Mouse (Mus musculus) stomach, embryonic 14.5 days (tissue): Measurements from ENCODE around the gene Efcab3. TPM values are rescaled to one million over a fixed set of nuclear protein-coding genes. Genes with fewer than 3 reads are reported as not detected.

ENCODE experiments used
- ATAC-seq: fragments of 200-750 bp; cut with Nextera tagmentation; 2 replicates; pipeline ENCODE4 v1.8.0; 2017; ENCODE audit warnings: low read depth, moderate TSS enrichment; ENCODE audit not compliant: insufficient number of reproducible peaks, insufficient read depth, low FRiP score
- H3K27ac ChIP-seq: fragments of 300-500 bp; sonication (generic); 2 replicates; pipeline ENCODE4 v1.5.1; 2014; ENCODE audit warnings: mild to moderate bottlenecking, low read length, moderate library complexity, mixed read lengths
- H3K27me3 ChIP-seq: fragments of 300-500 bp; sonication (generic); 2 replicates; pipeline ENCODE4 v1.6.1; 2014; ENCODE audit warnings: low read length, control low read depth, mixed read lengths; ENCODE audit not compliant: control insufficient read depth, insufficient read depth
- H3K36me3 ChIP-seq: fragments of 300-500 bp; sonication (generic); 2 replicates; pipeline ENCODE4 v1.6.1; 2014; ENCODE audit warnings: mild to moderate bottlenecking, control low read depth, low read length, moderate library complexity, mixed read lengths; ENCODE audit not compliant: control insufficient read depth, insufficient read depth
- H3K4me1 ChIP-seq: fragments of 300-500 bp; sonication (generic); 2 replicates; pipeline ENCODE4 v1.6.1; 2014; ENCODE audit warnings: low read length, control low read depth, mixed read lengths; ENCODE audit not compliant: control insufficient read depth, insufficient read depth
- H3K4me2 ChIP-seq: fragments of 300-500 bp; sonication (generic); replicated peaks from 2 replicates; pipeline ENCODE4 v1.6.1; 2014; ENCODE audit warnings: low read depth, low read length, control low read depth
- H3K4me3 ChIP-seq: fragments of 300-500 bp; sonication (generic); 2 replicates; pipeline ENCODE4 v1.5.1; 2014; ENCODE audit warnings: low read depth, low read length, control low read depth
- H3K9ac ChIP-seq: fragments of 300-500 bp; sonication (generic); replicated peaks from 2 replicates; pipeline ENCODE4 v1.6.1; 2014; ENCODE audit warnings: low read depth, mild to moderate bottlenecking, control low read depth, low read length, moderate library complexity, mixed read lengths
- H3K9me3 ChIP-seq: fragments of 300-500 bp; sonication (generic); 2 replicates; pipeline ENCODE4 v1.6.1; 2016; ENCODE audit warnings: low read depth, low read length, control low read depth; ENCODE audit not compliant: control insufficient read depth
- WGBS: fragments of 180-500 bp; shearing (Covaris S2); extraction: QIAGEN DNeasy Blood & Tissue Kit; methylation state at CpG from one replicate; pipeline ENCODE4 v1.1.7; 2014; 5-methylcytosine and 5-hydroxymethylcytosine counted together
- polyA plus RNA-seq: library from polyadenylated mRNA; unstranded; fragments of >200 nt; fragmentation: Nextera tagmentation; extraction: Ambion mirVana; gene quantifications from 2 replicates; pipeline ENCODE4 v1.2.1, GENCODE M21; 2014

Gene Efcab3
- polyA plus RNA-seq, 1 experiment from 2014 or later: 0.65 TPM

DNA sequence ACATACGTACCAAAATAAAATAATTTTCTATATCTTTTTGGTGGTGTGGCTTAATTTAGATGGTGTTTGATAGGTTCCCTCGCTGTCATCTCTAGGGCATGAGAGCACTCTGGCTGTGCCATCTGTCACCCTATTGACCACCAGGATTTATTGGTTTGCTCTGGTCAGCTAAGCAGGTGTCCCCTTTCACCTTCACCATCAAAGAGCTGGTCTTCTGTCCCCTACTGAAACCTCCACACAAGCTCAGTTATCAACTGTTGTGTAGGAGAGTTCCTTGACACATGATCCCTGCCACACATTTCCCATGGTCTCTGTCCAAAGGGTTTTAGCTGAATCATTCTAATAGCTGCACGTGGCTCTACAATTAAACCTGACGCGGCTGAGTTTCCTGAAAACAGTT lies 77.7 kb downstream of the Efcab3 start:
- no peak overlapping the region for H3K4me3 ChIP-seq
- no peak overlapping the region for H3K4me2 ChIP-seq
- no peaks in the 10 kb centered on the region for H3K27me3 ChIP-seq
- no peaks in the 10 kb centered on the region for H3K9me3 ChIP-seq
- H3K36me3 ChIP-seq: peaks cover 33% of the 10 kb centered on the region
- WGBS: 96% methylated on average over 5 of the region's 5 CpGs
- H3K27ac ChIP-seq: no peak overlapping the region
- H3K4me1 ChIP-seq: no peaks in the 10 kb centered on the region
- ATAC-seq: no peak
- H3K9ac ChIP-seq: no peak overlapping the region

- Histone ChIP-seq H3K36me3 (peaks cover 17% of the 10 kb centered on the region), H3K9ac (no peak overlapping the region), H3K27me3 (no peaks in the 10 kb centered on the region), H3K4me3 (no peak overlapping the region), H3K27ac (no peak overlapping the region), H3K4me2 (no peak overlapping the region), H3K9me3 (no peaks in the 10 kb centered on the region), H3K4me1 (no peaks in the 10 kb centered on the region)
- no peak for ATAC-seq
Observed at GRCm38 (mm10) chr11:105143564-105143963, 80.2 kb downstream of the Efcab3 start.

GRCm38 (mm10) chr11:105144084-105144483 lies 80.7 kb downstream of the Efcab3 start:
- Histone ChIP-seq H3K9ac (no peak overlapping the region), H3K27ac (no peak overlapping the region), H3K4me1 (no peaks in the 10 kb centered on the region), H3K36me3 (peaks cover 15% of the 10 kb centered on the region), H3K4me3 (no peak overlapping the region), H3K27me3 (no peaks in the 10 kb centered on the region), H3K4me2 (no peak overlapping the region), H3K9me3 (no peaks in the 10 kb centered on the region)
- WGBS: 81% methylated on average over 3 of the region's 3 CpGs
- no peak for ATAC-seq

DNA sequence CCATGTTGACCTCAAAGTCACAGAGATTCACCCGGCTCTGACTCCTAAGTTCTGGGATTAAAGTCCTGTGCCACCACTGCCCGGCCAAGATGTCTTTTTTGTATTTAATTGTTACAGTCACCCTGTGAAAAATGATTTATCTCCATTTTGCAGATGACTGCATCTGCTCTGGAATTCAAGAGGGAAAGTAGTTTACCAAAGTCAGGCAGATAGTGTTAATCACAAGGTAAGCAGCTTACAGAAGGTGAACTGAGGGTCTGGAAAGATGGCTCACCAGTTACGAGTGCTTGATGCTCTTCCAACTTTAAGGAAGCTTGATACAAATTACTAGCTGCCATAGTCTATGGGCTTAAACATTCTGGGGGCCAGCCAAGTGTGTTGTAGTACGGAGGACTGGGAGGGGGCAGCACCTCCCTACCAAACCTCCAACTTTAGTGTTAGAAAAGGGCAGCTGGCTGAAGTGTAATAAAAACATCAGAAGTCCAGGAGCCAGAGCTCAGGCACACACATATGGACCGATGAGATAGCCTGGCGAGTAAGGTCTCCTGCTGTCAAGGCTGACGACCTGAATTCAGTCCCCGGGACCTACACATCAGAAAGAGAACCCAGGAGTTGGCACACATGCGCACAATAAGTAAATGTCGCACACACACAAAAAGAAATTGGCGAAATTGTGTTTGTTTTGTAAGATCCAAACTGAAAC lies 81.3 kb downstream of the Efcab3 start:
- Histone ChIP-seq H3K9me3 (no peaks in the 10 kb centered on the region), H3K4me1 (no peaks in the 10 kb centered on the region), H3K4me2 (no peak overlapping the region), H3K27me3 (no peaks in the 10 kb centered on the region), H3K36me3 (peaks cover 9% of the 10 kb centered on the region; the same call in 1 of the 2 replicates), H3K4me3 (no peak overlapping the region), H3K9ac (no peak overlapping the region), H3K27ac (no peak overlapping the region)
- no peak for ATAC-seq
- 76% methylated on average over 11 of the region's 11 CpGs for WGBS

DNA sequence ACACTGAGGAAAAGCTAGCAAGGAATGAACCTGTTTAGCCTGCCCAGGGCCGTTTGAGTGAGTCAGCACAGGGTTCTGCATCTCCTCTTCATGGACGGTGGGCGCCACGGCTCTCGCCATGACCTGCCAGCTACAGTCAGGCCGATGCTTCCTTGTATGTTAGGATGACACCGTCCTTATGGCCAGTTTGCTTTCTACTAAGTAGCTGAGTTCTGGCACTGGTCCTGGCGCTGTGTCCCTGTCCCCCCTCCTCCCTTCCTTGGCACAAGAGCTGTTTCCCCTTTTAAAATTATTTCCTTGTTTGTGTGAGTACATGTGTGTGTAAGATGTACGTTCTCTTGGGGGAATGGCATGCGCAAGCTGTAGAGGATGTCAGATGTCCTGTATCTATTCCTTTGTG lies 81.8 kb downstream of the Efcab3 start:
- Histone ChIP-seq H3K4me3 (no peak overlapping the region), H3K9me3 (no peaks in the 10 kb centered on the region), H3K27ac (no peak overlapping the region), H3K4me2 (no peak overlapping the region), H3K27me3 (no peaks in the 10 kb centered on the region), H3K4me1 (no peaks in the 10 kb centered on the region), H3K36me3 (peaks cover 7% of the 10 kb centered on the region; the same call in 1 of the 2 replicates), H3K9ac (no peak overlapping the region)
- 85% methylated on average over 10 of the region's 10 CpGs for WGBS
- ATAC-seq: no peak

DNA sequence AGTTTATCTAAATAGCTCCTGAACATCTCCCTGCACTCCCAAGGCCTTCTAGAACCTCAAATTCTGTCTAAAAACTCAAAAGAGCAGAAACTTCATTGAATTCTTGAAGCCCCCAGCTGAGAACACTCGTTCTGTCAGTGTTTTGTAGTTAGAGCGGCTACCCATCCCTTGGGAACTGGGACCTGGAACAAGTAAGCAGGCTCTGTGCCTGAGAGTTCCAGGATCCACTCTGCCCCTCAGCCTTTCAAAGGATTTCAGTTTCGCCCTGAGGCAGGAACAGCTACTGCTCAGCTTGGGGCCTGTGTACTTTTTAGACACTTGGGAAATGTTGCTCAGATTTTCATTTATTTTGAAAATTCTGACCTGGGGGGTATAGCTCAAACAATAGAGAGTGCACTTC lies 83.2 kb downstream of the Efcab3 start, which contains the start of gene Gm10842:
TSS of gene Gm10842 (plus strand) at position 301 of the 400 bp plus-strand sequence.
- ATAC-seq: no peak
- Histone ChIP-seq H3K36me3 (no peaks in the 10 kb centered on the region), H3K9ac (no peak within 1 kb of the TSS), H3K4me2 (no peak within 1 kb of the TSS), H3K9me3 (no peaks in the 10 kb centered on the region), H3K4me3 (no peak within 1 kb of the TSS), H3K27ac (no peak within 1 kb of the TSS), H3K27me3 (no peaks in the 10 kb centered on the region), H3K4me1 (0 out of 2 replicates have a peak, but pooled peaks cover 3% of the 10 kb centered on the region)
- 72% methylated on average over 3 of the region's 3 CpGs for WGBS

DNA sequence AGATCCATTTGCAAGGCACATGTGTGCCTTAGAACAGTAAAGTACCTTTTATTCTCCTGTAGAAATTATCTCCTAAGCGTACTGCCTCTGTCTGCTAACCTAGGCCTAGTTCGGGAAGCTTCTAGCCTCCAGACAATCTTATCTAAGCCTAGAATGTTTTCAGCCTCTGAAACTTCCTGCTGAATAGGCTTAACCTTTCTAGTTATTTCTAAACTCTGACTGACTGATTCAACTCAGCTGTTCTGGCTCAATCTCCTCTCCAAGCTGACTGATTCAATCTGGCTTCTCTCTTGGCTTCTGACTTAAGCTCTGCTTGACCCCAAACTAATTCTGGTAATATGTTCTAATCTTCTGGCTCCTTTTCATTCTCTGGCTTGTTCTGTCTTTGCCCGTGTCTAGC lies 86.0 kb downstream of the Efcab3 start:
- Histone ChIP-seq H3K27me3 (no peaks in the 10 kb centered on the region), H3K4me1 (peaks cover 7% of the 10 kb centered on the region; the same call in 1 of the 2 replicates), H3K4me3 (no peak overlapping the region), H3K27ac (no peak overlapping the region), H3K9me3 (no peaks in the 10 kb centered on the region), H3K4me2 (no peak overlapping the region), H3K9ac (no peak overlapping the region), H3K36me3 (no peaks in the 10 kb centered on the region)
- 45% methylated on average over 3 of the region's 3 CpGs for WGBS
- ATAC-seq: no peak

DNA sequence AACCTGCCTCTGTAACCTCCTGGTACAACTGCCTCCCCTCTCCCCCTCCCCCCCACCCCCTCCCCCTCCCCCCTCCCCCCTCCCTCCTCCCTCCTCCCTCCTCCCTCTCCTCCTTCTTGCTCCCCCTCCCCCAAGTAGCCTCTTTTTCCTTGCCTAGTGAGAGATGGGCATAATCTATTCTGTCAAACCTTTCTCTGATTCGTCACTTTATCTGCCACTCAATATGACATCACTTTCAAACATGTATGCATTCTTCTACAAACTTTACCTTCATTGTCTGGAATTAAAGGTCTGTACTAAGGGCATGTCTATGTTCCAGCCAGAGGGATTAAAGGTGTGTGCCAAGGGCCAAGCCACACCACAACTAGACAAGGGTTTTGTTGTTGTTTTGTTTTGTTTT lies 86.4 kb downstream of the Efcab3 start:
- H3K27ac ChIP-seq: no peak overlapping the region
- WGBS: 76% methylated on average over 1 of the region's 1 CpGs
- no peaks in the 10 kb centered on the region for H3K36me3 ChIP-seq
- H3K4me1 ChIP-seq: peaks cover 7% of the 10 kb centered on the region; the same call in 1 of the 2 replicates
- H3K27me3 ChIP-seq: no peaks in the 10 kb centered on the region
- H3K9me3 ChIP-seq: no peaks in the 10 kb centered on the region
- H3K4me3 ChIP-seq: no peak overlapping the region
- no peak for ATAC-seq
- H3K4me2 ChIP-seq: no peak overlapping the region
- no peak overlapping the region for H3K9ac ChIP-seq

DNA sequence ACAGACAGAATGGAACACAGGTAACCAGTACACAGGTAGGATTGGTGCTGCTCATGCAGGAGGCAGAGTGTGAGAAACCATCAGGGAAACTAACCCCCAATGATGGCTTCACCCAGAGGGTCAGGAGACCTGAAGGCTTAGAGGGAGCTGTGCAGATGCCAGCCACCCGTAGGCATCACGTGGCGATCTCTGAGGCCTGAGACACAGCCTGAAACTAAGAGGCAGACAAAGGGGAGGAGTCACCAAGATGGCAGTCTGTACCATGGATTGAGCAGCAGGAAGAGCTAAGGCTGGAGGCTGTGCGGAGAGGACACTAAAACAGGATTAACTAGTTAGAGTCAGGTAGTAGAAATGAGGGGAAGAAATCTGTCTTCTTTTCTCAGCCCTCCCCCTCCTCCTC lies 87.3 kb downstream of the Efcab3 start:
- Histone ChIP-seq H3K4me1 (peaks cover 7% of the 10 kb centered on the region; the same call in 1 of the 2 replicates), H3K4me2 (no peak overlapping the region), H3K27ac (no peak overlapping the region), H3K9me3 (no peaks in the 10 kb centered on the region), H3K27me3 (no peaks in the 10 kb centered on the region), H3K36me3 (no peaks in the 10 kb centered on the region), H3K9ac (no peak overlapping the region), H3K4me3 (no peak overlapping the region)
- 59% methylated on average over 4 of the region's 4 CpGs for WGBS
- no peak for ATAC-seq
